ENCODE assay signal across 9 mouse cellular contexts in genomic region chr7:45555787-45556186, GRCm38 (mm10). TPM values are rescaled to one million over a fixed set of nuclear protein-coding genes. Genes with fewer than 3 reads are reported as not detected.
A peak's percentile ranks its signal among the peaks of the same experiment; 100 is the strongest.
DNase-seq lines count a peak whose midpoint lies in the region; ATAC-seq and TF ChIP-seq lines count a peak whose summit lies in the region.
"Had no signal": no experiment of that assay in that cellular context is flagged by ENCODE, and none has a peak within 500 bp of the region (broad histone marks: within the 10 kb centered on the region; RNA-seq: fewer than 3 reads in every experiment).

No protein-coding gene starts in this region.

- ATAC-seq in midbrain, embryonic 11.5 days (ENCODE audit: low FRiP score) = no peak
- ATAC-seq in midbrain, embryonic 16.5 days = no peak
- ATAC-seq in forebrain, postnatal 0 days = no peak
- ATAC-seq in inflammation-experienced regulatory T-cells, adult 6 months = peak; percentile 43

- no peaks in the 10 kb centered on the region for H3K27me3 ChIP-seq in midbrain, embryonic 11.5 days (ENCODE audit: control insufficient read depth, insufficient read depth, low read length)
- no peaks in the 10 kb centered on the region for H3K27me3 ChIP-seq in midbrain, embryonic 16.5 days (ENCODE audit: control insufficient read depth, insufficient read depth, low read depth, low read length)
- no peaks in the 10 kb centered on the region for H3K27me3 ChIP-seq in forebrain, postnatal 0 days (ENCODE audit: insufficient read depth, low read length)
- H3K27me3 ChIP-seq: neural tube, embryonic 12.5 days had no signal

- H3K4me2 ChIP-seq in midbrain, embryonic 11.5 days = no peak overlapping the region
- no peak overlapping the region for H3K4me2 ChIP-seq in midbrain, embryonic 16.5 days (ENCODE audit: low read length)
- no peak overlapping the region for H3K4me2 ChIP-seq in forebrain, postnatal 0 days (ENCODE audit: low read depth)
- H3K4me2 ChIP-seq: neural tube, embryonic 12.5 days had no signal

- H3K36me3 ChIP-seq in midbrain, embryonic 11.5 days (ENCODE audit: control insufficient read depth, insufficient read depth, low read length) = no peaks in the 10 kb centered on the region
- H3K36me3 ChIP-seq in midbrain, embryonic 16.5 days (ENCODE audit: control insufficient read depth, insufficient read depth, low read length) = no peaks in the 10 kb centered on the region
- H3K36me3 ChIP-seq in forebrain, postnatal 0 days (ENCODE audit: insufficient read depth) = no peaks in the 10 kb centered on the region
- H3K36me3 ChIP-seq: neural tube, embryonic 12.5 days had no signal

- peak; percentile 73 for TF ChIP-seq CTCF in forebrain, postnatal 0 days (IDR thresholded peaks at IDR 0.05; ENCODE audit: low read depth)

- no peaks in the 10 kb centered on the region for H3K4me1 ChIP-seq in midbrain, embryonic 11.5 days (ENCODE audit: control insufficient read depth, insufficient read depth, low read length)
- H3K4me1 ChIP-seq in midbrain, embryonic 16.5 days (ENCODE audit: control insufficient read depth, insufficient read depth, low read length) = no peaks in the 10 kb centered on the region; the same call in 1 of the 2 replicates
- no peaks in the 10 kb centered on the region for H3K4me1 ChIP-seq in forebrain, postnatal 0 days (ENCODE audit: insufficient read depth)
- H3K4me1 ChIP-seq: neural tube, embryonic 12.5 days had no signal

- H3K27ac ChIP-seq in midbrain, embryonic 11.5 days (ENCODE audit: low read depth, low read length) = no peak overlapping the region
- H3K27ac ChIP-seq in midbrain, embryonic 16.5 days (ENCODE audit: low read length) = no peak overlapping the region
- no peak overlapping the region for H3K27ac ChIP-seq in forebrain, postnatal 0 days (ENCODE audit: low read depth, low read length)
- H3K27ac ChIP-seq: neural tube, embryonic 12.5 days had no signal

- intact Hi-C loops in left cerebral cortex, postnatal 25 days (cut with DNase I) = no loop called here

- H3K4me3 ChIP-seq in midbrain, embryonic 11.5 days (ENCODE audit: low read depth, low read length) = no peak overlapping the region
- H3K4me3 ChIP-seq in midbrain, embryonic 16.5 days (ENCODE audit: low read depth, low read length) = no peak overlapping the region
- H3K4me3 ChIP-seq in forebrain, postnatal 0 days (ENCODE audit: low read depth, low read length) = no peak overlapping the region
- H3K4me3 ChIP-seq: neural tube, embryonic 12.5 days had no signal

- H3K9ac ChIP-seq in midbrain, embryonic 11.5 days (ENCODE audit: low read length) = no peak overlapping the region
- no peak overlapping the region for H3K9ac ChIP-seq in midbrain, embryonic 16.5 days (ENCODE audit: low read depth, low read length)
- no peak overlapping the region for H3K9ac ChIP-seq in forebrain, postnatal 0 days
- H3K9ac ChIP-seq: neural tube, embryonic 12.5 days had no signal

- H3K9me3 ChIP-seq in midbrain, embryonic 11.5 days (ENCODE audit: control insufficient read depth, low read length) = no peaks in the 10 kb centered on the region
- H3K9me3 ChIP-seq in midbrain, embryonic 16.5 days (replicated peaks; ENCODE audit: control insufficient read depth, low read length, poor library complexity, severe bottlenecking) = no peaks in the 10 kb centered on the region
- no peaks in the 10 kb centered on the region for H3K9me3 ChIP-seq in forebrain, postnatal 0 days (ENCODE audit: low read length)
- H3K9me3 ChIP-seq: neural tube, embryonic 12.5 days had no signal

- 31% methylated on average over 8 of the region's 8 CpGs for WGBS in midbrain, embryonic 11.5 days
- WGBS in midbrain, embryonic 16.5 days = 23% methylated on average over 8 of the region's 8 CpGs
- 20% methylated on average over 8 of the region's 8 CpGs for WGBS in forebrain, postnatal 0 days

- peak; percentile 97 for DNase-seq in midbrain, embryonic 11.5 days (ENCODE audit: low spot score, missing footprints)
- peak; percentile 65 for DNase-seq in c-Kit-positive CD71-positive TER-119-negative erythroid progenitor cells, embryonic 14.5 days (ENCODE audit: low read depth)
- peak; percentile 59 for DNase-seq in forebrain, postnatal 0 days
- DNase-seq in left cerebral cortex, postnatal 25 days (ENCODE audit: low spot score in 2 of 2) = peak; percentile 66 to 75
- DNase-seq in natural killer cell, adult 2 months (ENCODE audit: low spot score in 2 of 2) = peak; percentile 66 to 79
- peak; percentile 62 for DNase-seq in testis, postnatal 14 days (ENCODE audit: low spot score)

RNA-seq across cellular contexts. Expression of gene Hsd17b14, which starts 1.1 kb away (rescaled TPM):
- 0.10 and 0.12 TPM in 2 replicates for polyA plus RNA-seq in midbrain, embryonic 11.5 days (2014; fragmentation: Nextera tagmentation; extraction: Ambion mirVana)
- polyA plus RNA-seq in midbrain, embryonic 16.5 days (2015; fragmentation: Nextera tagmentation; extraction: Ambion mirVana) = 0.21 TPM in 1 of 2 replicates, not detected in the other
- not detected in 2 replicates for total RNA-seq in forebrain, postnatal 0 days (2014; rRNA removed)
- 0.13 and 0.63 TPM in 2 replicates for polyA plus RNA-seq in forebrain, postnatal 0 days (2015; fragmentation: Nextera tagmentation; extraction: Ambion mirVana)
- under 1 TPM; 0.82 to 0.95 (median 0.91) TPM for polyA plus RNA-seq in inflammation-experienced regulatory T-cells, adult 6 months (2017; shearing (Covaris generic))
- under 1 TPM in 1 of 2 experiments, not detected in 1; 0.25 TPM for total RNA-seq in left cerebral cortex, postnatal 25 days (2021)

RNA-seq across cellular contexts. Expression of gene Bcat2, which starts 14.2 kb away (rescaled TPM):
- polyA plus RNA-seq in midbrain, embryonic 11.5 days (2014; fragmentation: Nextera tagmentation; extraction: Ambion mirVana) = 22.5 and 24.7 TPM in 2 replicates
- 23.6 and 25.0 TPM in 2 replicates for polyA plus RNA-seq in midbrain, embryonic 16.5 days (2015; fragmentation: Nextera tagmentation; extraction: Ambion mirVana)
- 13.7 and 14.2 TPM in 2 replicates for total RNA-seq in forebrain, postnatal 0 days (2014; rRNA removed)
- polyA plus RNA-seq in forebrain, postnatal 0 days (2015; fragmentation: Nextera tagmentation; extraction: Ambion mirVana) = 17.7 and 20.2 TPM in 2 replicates
- polyA plus RNA-seq in inflammation-experienced regulatory T-cells, adult 6 months (2017; shearing (Covaris generic)) = 10 to 100 TPM; 33.2 to 54.7 (median 51.4) TPM
- total RNA-seq in left cerebral cortex, postnatal 25 days (2021) = 10 to 100 TPM; 23.0 to 23.6 TPM

RNA-seq across cellular contexts. Expression of gene Plekha4, which starts 29.7 kb away (rescaled TPM):
- 0.08 and 0.26 TPM in 2 replicates for polyA plus RNA-seq in midbrain, embryonic 11.5 days (2014; fragmentation: Nextera tagmentation; extraction: Ambion mirVana)
- 0.81 and 0.87 TPM in 2 replicates for polyA plus RNA-seq in midbrain, embryonic 16.5 days (2015; fragmentation: Nextera tagmentation; extraction: Ambion mirVana)
- total RNA-seq in forebrain, postnatal 0 days (2014; rRNA removed) = 1.2 and 2.9 TPM in 2 replicates
- polyA plus RNA-seq in forebrain, postnatal 0 days (2015; fragmentation: Nextera tagmentation; extraction: Ambion mirVana) = 1.2 and 1.8 TPM in 2 replicates
- polyA plus RNA-seq in inflammation-experienced regulatory T-cells, adult 6 months (2017; shearing (Covaris generic)) = under 1 TPM; 0.36 to 0.78 (median 0.53) TPM
- 1 to 10 TPM; 1.2 to 2.7 TPM for total RNA-seq in left cerebral cortex, postnatal 25 days (2021)

RNA-seq across cellular contexts. Expression of gene Ppp1r15a, which starts 29.7 kb away (rescaled TPM):
- polyA plus RNA-seq in midbrain, embryonic 11.5 days (2014; fragmentation: Nextera tagmentation; extraction: Ambion mirVana) = 16.3 and 17.1 TPM in 2 replicates
- 10.5 and 13.9 TPM in 2 replicates for polyA plus RNA-seq in midbrain, embryonic 16.5 days (2015; fragmentation: Nextera tagmentation; extraction: Ambion mirVana)
- 17.1 and 23.8 TPM in 2 replicates for total RNA-seq in forebrain, postnatal 0 days (2014; rRNA removed)
- 23.9 and 26.3 TPM in 2 replicates for polyA plus RNA-seq in forebrain, postnatal 0 days (2015; fragmentation: Nextera tagmentation; extraction: Ambion mirVana)
- polyA plus RNA-seq in inflammation-experienced regulatory T-cells, adult 6 months (2017; shearing (Covaris generic)) = 10 to 100 TPM; 30.4 to 76.6 (median 56.4) TPM
- total RNA-seq in left cerebral cortex, postnatal 25 days (2021) = 10 to 100 TPM; 22.0 to 22.2 TPM

RNA-seq across cellular contexts. Expression of gene Nucb1, which starts 45.6 kb away (rescaled TPM):
- polyA plus RNA-seq in midbrain, embryonic 11.5 days (2014; fragmentation: Nextera tagmentation; extraction: Ambion mirVana) = 83.7 and 84.8 TPM in 2 replicates
- 107 and 119 TPM in 2 replicates for polyA plus RNA-seq in midbrain, embryonic 16.5 days (2015; fragmentation: Nextera tagmentation; extraction: Ambion mirVana)
- total RNA-seq in forebrain, postnatal 0 days (2014; rRNA removed) = 76.8 and 107 TPM in 2 replicates
- polyA plus RNA-seq in forebrain, postnatal 0 days (2015; fragmentation: Nextera tagmentation; extraction: Ambion mirVana) = 103 and 122 TPM in 2 replicates
- 100 to 1,000 TPM; 119 to 153 (median 121) TPM for polyA plus RNA-seq in inflammation-experienced regulatory T-cells, adult 6 months (2017; shearing (Covaris generic))
- total RNA-seq in left cerebral cortex, postnatal 25 days (2021) = 100 to 1,000 TPM; 103 to 105 TPM
